Mouse (Mus musculus) erythroblast, embryonic 14.5 days (primary cell): ENCODE results near the gene Ubash3b.

Experiments
- GATA1 ChIP-seq: IDR thresholded peaks from 2 replicates; pipeline ENCODE4 v1.6.1; 2012; ENCODE audit warnings: low read length, inconsistent platforms, mixed read lengths
- TAL1 ChIP-seq: IDR thresholded peaks from 3 replicates; pipeline ENCODE4 v1.6.1; 2012; ENCODE audit warnings: low read length, inconsistent platforms, mixed read lengths

DNA sequence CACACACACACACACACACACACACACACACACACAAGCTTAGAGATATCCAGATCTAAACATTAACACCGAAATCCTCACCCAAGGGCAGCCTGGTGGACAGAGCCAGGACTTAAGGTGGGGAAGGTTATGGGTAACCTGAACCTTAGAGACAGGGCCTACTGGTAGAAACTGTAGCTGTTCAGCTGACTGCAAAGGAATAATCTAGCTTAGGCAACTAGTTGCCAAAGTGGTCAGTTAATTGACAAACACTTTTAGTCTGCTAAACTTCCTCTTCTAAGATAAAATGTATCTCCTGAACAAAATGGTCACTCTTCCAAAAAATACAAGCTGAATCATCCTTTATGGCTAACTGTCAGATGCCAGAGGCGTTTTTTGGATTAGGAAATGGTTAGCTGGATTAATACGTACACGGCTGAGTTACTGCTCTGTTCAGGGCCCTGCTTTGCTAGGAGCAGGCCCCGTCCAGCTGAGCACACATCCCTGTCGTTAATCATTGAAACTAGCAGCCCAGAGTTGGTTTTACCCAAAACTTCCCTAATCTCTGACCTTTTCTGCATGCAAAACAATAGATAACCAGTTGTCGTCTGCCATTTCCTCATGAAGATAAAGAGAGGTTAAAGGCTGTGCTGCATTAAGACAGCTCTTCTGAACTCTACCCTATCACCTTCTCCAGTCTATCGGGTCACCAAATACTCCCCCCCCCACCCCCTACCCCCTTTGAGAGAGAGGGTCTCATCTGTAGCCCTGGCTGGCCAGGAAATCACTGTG, 102.5 kb downstream of the Ubash3b start:
- TF ChIP-seq TAL1 (no peak), GATA1 (no peak)
